ENCODE assay signal across 33 mouse cellular contexts in genomic region chr19:56750709-56751108, GRCm38 (mm10). TPM values are rescaled to one million over a fixed set of nuclear protein-coding genes. Genes with fewer than 3 reads are reported as not detected.
A peak's percentile ranks its signal among the peaks of the same experiment; 100 is the strongest.
DNase-seq lines count a peak whose midpoint lies in the region; ATAC-seq and TF ChIP-seq lines count a peak whose summit lies in the region.
"Had no signal": no experiment of that assay in that cellular context is flagged by ENCODE, and none has a peak within 500 bp of the region (broad histone marks: within the 10 kb centered on the region; RNA-seq: fewer than 3 reads in every experiment).

No protein-coding gene starts in this region.

- H3K9ac ChIP-seq in embryonic facial prominence, embryonic 14.5 days (ENCODE audit: low read depth, low read length): no peak overlapping the region
- H3K9ac ChIP-seq in forebrain, embryonic 15.5 days (replicated peaks): no peak overlapping the region
- no peak overlapping the region for H3K9ac ChIP-seq in forebrain, embryonic 12.5 days
- H3K9ac ChIP-seq: embryonic facial prominence, embryonic 13.5 days; heart, embryonic 12.5 days; heart, embryonic 15.5 days; hindbrain, embryonic 13.5 days; intestine, embryonic 15.5 days had no signal

- TF ChIP-seq POLR2A in brain, embryonic 14.5 days (IDR thresholded peaks at IDR 0.05; ENCODE audit: borderline replicate concordance, extremely low read depth, insufficient read depth, insufficient read length, poor library complexity, severe bottlenecking): no peak

- 33% methylated on average over 4 of the region's 4 CpGs for WGBS in embryonic facial prominence, embryonic 14.5 days
- 49% methylated on average over 4 of the region's 4 CpGs for WGBS in embryonic facial prominence, embryonic 10.5 days
- WGBS in forebrain, embryonic 15.5 days: 22% methylated on average over 4 of the region's 4 CpGs
- 28% methylated on average over 4 of the region's 4 CpGs for WGBS in forebrain, embryonic 12.5 days

- H3K4me3 ChIP-seq in embryonic facial prominence, embryonic 14.5 days (ENCODE audit: low read depth, low read length): no peak overlapping the region
- H3K4me3 ChIP-seq in embryonic facial prominence, embryonic 10.5 days: no peak overlapping the region
- H3K4me3 ChIP-seq in forebrain, embryonic 15.5 days: no peak overlapping the region
- H3K4me3 ChIP-seq in forebrain, embryonic 12.5 days (replicated peaks): no peak overlapping the region
- H3K4me3 ChIP-seq: embryonic facial prominence, embryonic 13.5 days; heart, embryonic 12.5 days; heart, embryonic 15.5 days; hindbrain, embryonic 10.5 days; hindbrain, embryonic 13.5 days; intestine, embryonic 15.5 days had no signal

- peak; percentile 39 for DNase-seq in embryonic facial prominence, embryonic 14.5 days (ENCODE audit: low spot score)
- no peak for DNase-seq in embryonic facial prominence, embryonic 10.5 days (ENCODE audit: low spot score)
- DNase-seq in 3T3-L1 (ENCODE audit: low read depth, low spot score): peak; percentile 25
- DNase-seq in brain, embryonic 14.5 days (ENCODE audit: low read depth): peak; percentile 69
- no peak for DNase-seq in retina, embryonic 14.5 days (ENCODE audit: low spot score)
- DNase-seq: adrenal gland, adult 8-10 months; adrenal gland, postnatal 25 days; B cell, adult 2 months; cerebellum, adult 11 months; cerebellum, adult 2 months; cerebellum, adult 9-11 months; cerebellum, postnatal 25 days; gastrocnemius, postnatal 10 days; gastrocnemius, postnatal 36 days; heart, postnatal 10 days; heart, postnatal 36 days; kidney, adult 11 months; kidney, adult 8-10 months had no signal

- no peak overlapping the region for H3K27ac ChIP-seq in embryonic facial prominence, embryonic 14.5 days (replicated peaks; ENCODE audit: low read depth, low read length)
- no peak overlapping the region for H3K27ac ChIP-seq in embryonic facial prominence, embryonic 10.5 days (replicated peaks)
- H3K27ac ChIP-seq in forebrain, embryonic 15.5 days (replicated peaks): no peak overlapping the region
- no peak overlapping the region for H3K27ac ChIP-seq in forebrain, embryonic 12.5 days
- H3K27ac ChIP-seq: heart, embryonic 15.5 days; hindbrain, embryonic 13.5 days; intestine, embryonic 15.5 days had no signal

- no peak for ATAC-seq in embryonic facial prominence, embryonic 14.5 days (ENCODE audit: low read depth)
- ATAC-seq in forebrain, embryonic 15.5 days (replicated peaks): 0 out of 2 replicates have a peak, but pooled peaks have one; percentile 26
- ATAC-seq in forebrain, embryonic 12.5 days (ENCODE audit: low FRiP score): no peak
- no peak for ATAC-seq in erythroblast, adult 5-6 weeks (replicated peaks; ENCODE audit: low FRiP score, poor library complexity, severe bottlenecking)
- ATAC-seq: hindbrain, embryonic 16.5 days; intestine, embryonic 15.5 days had no signal

- no peak for TF ChIP-seq CTCF in brain, embryonic 14.5 days (IDR thresholded peaks at IDR 0.05; ENCODE audit: borderline replicate concordance, extremely low read depth, insufficient read depth, insufficient read length)

- H3K4me1 ChIP-seq in embryonic facial prominence, embryonic 14.5 days (ENCODE audit: control insufficient read depth, insufficient read depth, low read length): peaks cover 15% of the 10 kb centered on the region; the same call in 1 of the 2 replicates
- peaks cover 27% of the 10 kb centered on the region for H3K4me1 ChIP-seq in embryonic facial prominence, embryonic 10.5 days
- H3K4me1 ChIP-seq in forebrain, embryonic 15.5 days: peaks cover 11% of the 10 kb centered on the region; the same call in 1 of the 2 replicates
- H3K4me1 ChIP-seq in forebrain, embryonic 12.5 days: peaks cover 8% of the 10 kb centered on the region
- H3K4me1 ChIP-seq: intestine, embryonic 15.5 days had no signal

- no peaks in the 10 kb centered on the region for H3K36me3 ChIP-seq in embryonic facial prominence, embryonic 14.5 days (ENCODE audit: control insufficient read depth, insufficient read depth, low read length)
- no peaks in the 10 kb centered on the region for H3K36me3 ChIP-seq in embryonic facial prominence, embryonic 10.5 days (replicated peaks)
- H3K36me3 ChIP-seq in forebrain, embryonic 15.5 days: no peaks in the 10 kb centered on the region
- no peaks in the 10 kb centered on the region for H3K36me3 ChIP-seq in forebrain, embryonic 12.5 days (replicated peaks)
- H3K36me3 ChIP-seq: embryonic facial prominence, embryonic 13.5 days; G1E; heart, embryonic 12.5 days; heart, embryonic 15.5 days; hindbrain, embryonic 10.5 days; hindbrain, embryonic 13.5 days; intestine, embryonic 15.5 days had no signal

- no peaks in the 10 kb centered on the region for H3K9me3 ChIP-seq in embryonic facial prominence, embryonic 14.5 days (ENCODE audit: control insufficient read depth, low read length)
- no peaks in the 10 kb centered on the region for H3K9me3 ChIP-seq in embryonic facial prominence, embryonic 10.5 days
- H3K9me3 ChIP-seq in forebrain, embryonic 15.5 days: no peaks in the 10 kb centered on the region
- H3K9me3 ChIP-seq in forebrain, embryonic 12.5 days: no peaks in the 10 kb centered on the region
- H3K9me3 ChIP-seq: embryonic facial prominence, embryonic 13.5 days; G1E; heart, embryonic 12.5 days; heart, embryonic 15.5 days; hindbrain, embryonic 10.5 days; hindbrain, embryonic 13.5 days; intestine, embryonic 15.5 days had no signal

- no peak overlapping the region for H3K4me2 ChIP-seq in embryonic facial prominence, embryonic 14.5 days (ENCODE audit: low read depth, low read length)
- H3K4me2 ChIP-seq in forebrain, embryonic 15.5 days (replicated peaks): no peak overlapping the region
- no peak overlapping the region for H3K4me2 ChIP-seq in forebrain, embryonic 12.5 days
- H3K4me2 ChIP-seq: embryonic facial prominence, embryonic 13.5 days; heart, embryonic 12.5 days; heart, embryonic 15.5 days; hindbrain, embryonic 13.5 days; intestine, embryonic 15.5 days had no signal

- H3K27me3 ChIP-seq in embryonic facial prominence, embryonic 14.5 days (replicated peaks; ENCODE audit: control insufficient read depth, insufficient read depth, low read length): no peaks in the 10 kb centered on the region
- no peaks in the 10 kb centered on the region for H3K27me3 ChIP-seq in embryonic facial prominence, embryonic 10.5 days (replicated peaks; ENCODE audit: low read depth, poor library complexity, severe bottlenecking)
- H3K27me3 ChIP-seq in forebrain, embryonic 15.5 days: no peaks in the 10 kb centered on the region
- H3K27me3 ChIP-seq in forebrain, embryonic 12.5 days: no peaks in the 10 kb centered on the region
- H3K27me3 ChIP-seq: CH12.LX; embryonic facial prominence, embryonic 13.5 days; heart, embryonic 12.5 days; heart, embryonic 15.5 days; hindbrain, embryonic 13.5 days; intestine, embryonic 15.5 days had no signal

RNA-seq across cellular contexts. Expression of gene Adrb1, which starts 28.7 kb away (rescaled TPM):
- polyA plus RNA-seq in embryonic facial prominence, embryonic 14.5 days (2014; fragmentation: Nextera tagmentation; extraction: Ambion mirVana): 1.3 and 1.7 TPM in 2 replicates
- 0.24 and 0.26 TPM in 2 replicates for polyA plus RNA-seq in embryonic facial prominence, embryonic 10.5 days (2016; fragmentation: Nextera tagmentation; extraction: Ambion mirVana)
- 1.6 TPM in 2 replicates for polyA plus RNA-seq in forebrain, embryonic 15.5 days (2015; fragmentation: Nextera tagmentation; extraction: Ambion mirVana)
- 0.52 and 0.85 TPM in 2 replicates for polyA plus RNA-seq in forebrain, embryonic 12.5 days (2016; fragmentation: Nextera tagmentation; extraction: Ambion mirVana)
- 2.0 and 3.0 TPM in 2 replicates for polyA plus RNA-seq in brain, embryonic 14.5 days (2012; rRNA removed)
- not detected in 2 replicates for total RNA-seq in erythroblast, adult 5-6 weeks (2015; ENCODE audit: low replicate concordance)
- total RNA-seq in erythroblast, adult 5-6 weeks (2017; ENCODE audit: low replicate concordance): not detected in 2 replicates
- total RNA-seq: CH12.LX; common myeloid progenitor, adult 5-6 weeks; gastrocnemius, adult 18-20 months; granulocyte monocyte progenitor cell, adult 5-6 weeks had no signal
- polyA plus RNA-seq: G1E had no signal

Comparison
In these comparisons a context has a peak if more than half of its experiments do, and no peak if none do; other contexts are left out.
1. DNase-seq: peak in embryonic facial prominence, embryonic 14.5 days (single experiment), 3T3-L1 (single experiment) and brain, embryonic 14.5 days (single experiment); none in embryonic facial prominence, embryonic 10.5 days (single experiment) and retina, embryonic 14.5 days (single experiment).